Mouse (Mus musculus): ENCODE results near the gene Large1. TPM values are rescaled to one million over a fixed set of nuclear protein-coding genes. Genes with fewer than 3 reads are reported as not detected.
"Not testable (repeated sequence)": the region's sequence is repeated elsewhere in the genome, so short reads cannot be mapped to it uniquely, and the experiment has no call there.

Gene Large1
- polyA plus RNA-seq, 1 experiment from 2014 or later = 14.8 TPM

- WGBS = 87% methylated on average over 4 of the region's 4 CpGs
- H3K4me3 ChIP-seq (ENCODE audit: low read depth, low read length) = no peak overlapping the region
- no peak overlapping the region for H3K4me2 ChIP-seq (ENCODE audit: low read length)
- no peaks in the 10 kb centered on the region for H3K27me3 ChIP-seq (ENCODE audit: control insufficient read depth, insufficient read depth, low read depth, low read length)
- H3K4me1 ChIP-seq (ENCODE audit: control insufficient read depth, insufficient read depth, low read length) = no peaks in the 10 kb centered on the region
- no peaks in the 10 kb centered on the region for H3K36me3 ChIP-seq (ENCODE audit: control insufficient read depth, insufficient read depth, low read length)
- no peak overlapping the region for H3K27ac ChIP-seq (ENCODE audit: low read length)
- no peak for ATAC-seq
- no peak overlapping the region for H3K9ac ChIP-seq (ENCODE audit: low read depth, low read length)
- H3K9me3 ChIP-seq (replicated peaks; ENCODE audit: control insufficient read depth, low read length, poor library complexity, severe bottlenecking) = no peaks in the 10 kb centered on the region
Observed at GRCm38 (mm10) chr8:73281996-73282395, 71.3 kb downstream of the Large1 start.

GRCm38 (mm10) chr8:73276015-73276414, 77.3 kb downstream of the Large1 start:
- 95% methylated on average over 4 of the region's 4 CpGs for WGBS
- 0 out of 2 replicates have a peak, but pooled peaks cover 2% of the 10 kb centered on the region for H3K4me1 ChIP-seq (ENCODE audit: control insufficient read depth, insufficient read depth, low read length)
- no peak for ATAC-seq
- no peak overlapping the region for H3K4me3 ChIP-seq (ENCODE audit: low read depth, low read length)
- no peak overlapping the region for H3K27ac ChIP-seq (ENCODE audit: low read length)
- no peaks in the 10 kb centered on the region for H3K36me3 ChIP-seq (ENCODE audit: control insufficient read depth, insufficient read depth, low read length)
- no peaks in the 10 kb centered on the region for H3K27me3 ChIP-seq (ENCODE audit: control insufficient read depth, insufficient read depth, low read depth, low read length)
- no peaks in the 10 kb centered on the region for H3K9me3 ChIP-seq (replicated peaks; ENCODE audit: control insufficient read depth, low read length, poor library complexity, severe bottlenecking)
- H3K9ac ChIP-seq (ENCODE audit: low read depth, low read length) = no peak overlapping the region
- no peak overlapping the region for H3K4me2 ChIP-seq (ENCODE audit: low read length)

DNA sequence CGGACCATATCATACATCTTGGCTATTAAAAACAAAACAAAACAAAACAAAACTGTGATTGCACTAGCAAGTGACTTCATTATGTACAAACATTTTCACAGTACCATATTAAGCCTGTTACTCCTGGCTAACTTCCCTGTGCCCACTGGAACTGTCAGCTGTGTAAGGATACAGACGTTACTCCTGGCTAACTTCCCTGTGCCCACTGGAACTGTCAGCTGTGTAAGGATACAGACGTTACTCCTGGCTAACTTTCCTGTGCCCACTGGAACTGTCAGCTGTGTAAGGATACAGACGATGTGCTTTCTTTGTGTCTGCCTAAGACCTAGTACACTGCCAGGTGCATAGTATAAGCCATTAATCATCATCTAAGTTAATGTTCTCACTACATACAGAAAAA, 77.9 kb downstream of the Large1 start:
- H3K27me3 ChIP-seq (ENCODE audit: control insufficient read depth, insufficient read depth, low read depth, low read length); H3K9me3 ChIP-seq (replicated peaks; ENCODE audit: control insufficient read depth, low read length, poor library complexity, severe bottlenecking); H3K27ac ChIP-seq (ENCODE audit: low read length); H3K36me3 ChIP-seq (ENCODE audit: control insufficient read depth, insufficient read depth, low read length); H3K4me3 ChIP-seq (ENCODE audit: low read depth, low read length); H3K9ac ChIP-seq (ENCODE audit: low read depth, low read length); ATAC-seq; H3K4me2 ChIP-seq (ENCODE audit: low read length); H3K4me1 ChIP-seq (ENCODE audit: control insufficient read depth, insufficient read depth, low read length): not testable (repeated sequence)
- 76% methylated on average over 4 of the region's 4 CpGs for WGBS

DNA sequence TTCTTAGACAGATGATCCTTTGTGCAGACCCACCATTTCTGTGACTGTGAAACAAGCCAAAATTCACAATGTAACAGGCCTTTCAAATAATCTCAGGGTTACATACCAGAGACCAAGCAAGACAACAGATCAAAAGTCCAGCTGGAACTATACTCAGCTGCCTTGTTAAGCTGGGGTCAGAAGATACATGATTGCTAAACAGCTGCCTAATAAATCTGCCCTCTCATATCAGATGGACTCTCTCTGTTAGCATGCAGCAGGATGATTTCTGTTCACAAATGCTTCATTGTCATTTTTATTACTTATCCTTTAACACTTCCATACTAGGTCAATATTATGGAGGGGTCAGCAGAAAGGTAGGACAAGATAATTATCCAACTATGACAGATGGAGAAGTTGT, 80.2 kb downstream of the Large1 start:
- no peak overlapping the region for H3K4me2 ChIP-seq (ENCODE audit: low read length)
- no peaks in the 10 kb centered on the region for H3K36me3 ChIP-seq (ENCODE audit: control insufficient read depth, insufficient read depth, low read length)
- no peaks in the 10 kb centered on the region for H3K9me3 ChIP-seq (replicated peaks; ENCODE audit: control insufficient read depth, low read length, poor library complexity, severe bottlenecking)
- no peak for ATAC-seq
- H3K27me3 ChIP-seq (ENCODE audit: control insufficient read depth, insufficient read depth, low read depth, low read length) = no peaks in the 10 kb centered on the region
- 0 out of 2 replicates have a peak, but pooled peaks cover 2% of the 10 kb centered on the region for H3K4me1 ChIP-seq (ENCODE audit: control insufficient read depth, insufficient read depth, low read length)
- H3K4me3 ChIP-seq (ENCODE audit: low read depth, low read length) = no peak overlapping the region
- H3K27ac ChIP-seq (ENCODE audit: low read length) = no peak overlapping the region
- H3K9ac ChIP-seq (ENCODE audit: low read depth, low read length) = no peak overlapping the region

- H3K4me2 ChIP-seq (ENCODE audit: low read length) = no peak overlapping the region
- H3K36me3 ChIP-seq (ENCODE audit: control insufficient read depth, insufficient read depth, low read length) = no peaks in the 10 kb centered on the region
- H3K27me3 ChIP-seq (ENCODE audit: control insufficient read depth, insufficient read depth, low read depth, low read length) = no peaks in the 10 kb centered on the region
- no peak overlapping the region for H3K27ac ChIP-seq (ENCODE audit: low read length)
- ATAC-seq = no peak
- H3K9me3 ChIP-seq (replicated peaks; ENCODE audit: control insufficient read depth, low read length, poor library complexity, severe bottlenecking) = no peaks in the 10 kb centered on the region
- 0 out of 2 replicates have a peak, but pooled peaks cover 2% of the 10 kb centered on the region for H3K4me1 ChIP-seq (ENCODE audit: control insufficient read depth, insufficient read depth, low read length)
- H3K4me3 ChIP-seq (ENCODE audit: low read depth, low read length) = no peak overlapping the region
- no peak overlapping the region for H3K9ac ChIP-seq (ENCODE audit: low read depth, low read length)
Observed at GRCm38 (mm10) chr8:73270991-73271390, 82.3 kb downstream of the Large1 start.

DNA sequence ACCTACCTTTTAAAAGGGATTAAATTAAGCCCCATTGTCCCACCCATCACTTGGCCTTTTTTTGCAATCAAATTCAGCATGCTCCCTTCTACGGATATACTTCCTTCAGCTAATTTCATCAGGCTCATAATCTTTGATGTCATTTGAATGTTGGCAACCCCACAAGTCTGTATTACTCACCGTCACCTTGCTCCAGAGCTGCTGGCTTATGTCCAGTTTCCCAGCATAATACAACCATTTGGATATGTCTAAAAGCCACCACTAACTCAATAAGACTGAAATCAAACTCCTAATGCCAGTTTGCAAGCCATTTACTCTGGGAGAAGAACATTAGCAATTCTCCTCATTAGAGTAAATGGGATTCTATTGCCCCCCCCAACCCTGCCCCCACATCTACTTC, 95.4 kb downstream of the Large1 start:
- Histone ChIP-seq H3K4me1 (ENCODE audit: control insufficient read depth, insufficient read depth, low read length) (no peaks in the 10 kb centered on the region), H3K27me3 (ENCODE audit: control insufficient read depth, insufficient read depth, low read depth, low read length) (no peaks in the 10 kb centered on the region), H3K4me3 (ENCODE audit: low read depth, low read length) (no peak overlapping the region), H3K9me3 (replicated peaks; ENCODE audit: control insufficient read depth, low read length, poor library complexity, severe bottlenecking) (no peaks in the 10 kb centered on the region; the same call in none of the 2 replicates), H3K9ac (ENCODE audit: low read depth, low read length) (no peak overlapping the region), H3K36me3 (ENCODE audit: control insufficient read depth, insufficient read depth, low read length) (peaks cover 3% of the 10 kb centered on the region; the same call in 1 of the 2 replicates), H3K4me2 (ENCODE audit: low read length) (no peak overlapping the region), H3K27ac (ENCODE audit: low read length) (no peak overlapping the region)
- ATAC-seq = no peak
- WGBS = 82% methylated on average over 2 of the region's 2 CpGs

DNA sequence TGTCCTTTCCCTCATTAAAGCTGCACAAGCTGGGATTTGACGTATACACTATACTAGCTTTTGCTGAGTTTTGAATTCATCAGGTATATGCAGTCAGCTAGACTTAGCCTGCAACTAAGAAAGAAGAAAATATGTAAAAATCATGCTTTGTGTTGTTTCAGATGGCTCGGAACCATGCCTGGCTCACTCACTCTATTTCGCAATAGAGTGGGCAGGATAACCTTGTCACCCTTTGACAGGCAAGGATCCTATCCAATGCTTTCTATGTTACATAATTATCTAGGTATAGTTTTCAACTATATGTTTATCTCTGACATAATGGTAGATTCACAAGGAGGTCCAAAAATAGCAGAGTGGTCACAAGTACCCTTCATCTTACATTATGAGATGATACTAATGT, 109.2 kb downstream of the Large1 start:
- 96% methylated on average over 3 of the region's 3 CpGs for WGBS
- H3K27me3 ChIP-seq (ENCODE audit: control insufficient read depth, insufficient read depth, low read depth, low read length) = no peaks in the 10 kb centered on the region
- no peak overlapping the region for H3K4me3 ChIP-seq (ENCODE audit: low read depth, low read length)
- no peaks in the 10 kb centered on the region for H3K36me3 ChIP-seq (ENCODE audit: control insufficient read depth, insufficient read depth, low read length)
- no peak overlapping the region for H3K4me2 ChIP-seq (ENCODE audit: low read length)
- 0 out of 2 replicates have a peak, but pooled peaks cover 5% of the 10 kb centered on the region for H3K9me3 ChIP-seq (replicated peaks; ENCODE audit: control insufficient read depth, low read length, poor library complexity, severe bottlenecking)
- no peak overlapping the region for H3K27ac ChIP-seq (ENCODE audit: low read length)
- H3K4me1 ChIP-seq (ENCODE audit: control insufficient read depth, insufficient read depth, low read length) = no peaks in the 10 kb centered on the region
- no peak for ATAC-seq
- H3K9ac ChIP-seq (ENCODE audit: low read depth, low read length) = no peak overlapping the region

- no peak overlapping the region for H3K27ac ChIP-seq (ENCODE audit: low read length)
- no peak for ATAC-seq
- H3K4me1 ChIP-seq (ENCODE audit: control insufficient read depth, insufficient read depth, low read length) = no peaks in the 10 kb centered on the region
- no peak overlapping the region for H3K4me2 ChIP-seq (ENCODE audit: low read length)
- H3K36me3 ChIP-seq (ENCODE audit: control insufficient read depth, insufficient read depth, low read length) = no peaks in the 10 kb centered on the region
- 95% methylated on average over 1 of the region's 1 CpGs for WGBS
- no peak overlapping the region for H3K4me3 ChIP-seq (ENCODE audit: low read depth, low read length)
- 0 out of 2 replicates have a peak, but pooled peaks cover 5% of the 10 kb centered on the region for H3K9me3 ChIP-seq (replicated peaks; ENCODE audit: control insufficient read depth, low read length, poor library complexity, severe bottlenecking)
- no peaks in the 10 kb centered on the region for H3K27me3 ChIP-seq (ENCODE audit: control insufficient read depth, insufficient read depth, low read depth, low read length)
- no peak overlapping the region for H3K9ac ChIP-seq (ENCODE audit: low read depth, low read length)
Observed at GRCm38 (mm10) chr8:73242066-73242465, 111.3 kb downstream of the Large1 start.

DNA sequence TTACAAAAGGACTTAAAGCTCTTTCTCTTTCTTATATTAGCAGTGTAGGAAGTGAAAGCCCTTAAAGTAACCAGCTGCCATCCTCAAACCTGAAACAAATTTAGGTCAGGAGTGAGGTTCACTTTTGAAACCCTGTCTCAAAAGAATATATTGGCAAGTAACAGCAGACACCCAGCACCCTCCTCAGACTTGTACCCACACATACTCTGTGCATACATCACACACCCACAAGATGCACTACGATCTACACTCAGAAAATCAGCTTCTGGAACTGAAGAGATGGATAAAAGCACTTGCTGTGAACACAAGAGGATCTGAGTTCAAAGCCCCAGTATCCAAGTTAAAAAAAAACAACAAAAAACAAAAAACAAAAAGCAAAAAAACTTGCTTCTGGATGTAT, 119.1 kb downstream of the Large1 start:
- H3K27me3 ChIP-seq (ENCODE audit: control insufficient read depth, insufficient read depth, low read depth, low read length) = no peaks in the 10 kb centered on the region
- no peaks in the 10 kb centered on the region for H3K9me3 ChIP-seq (replicated peaks; ENCODE audit: control insufficient read depth, low read length, poor library complexity, severe bottlenecking)
- H3K36me3 ChIP-seq (ENCODE audit: control insufficient read depth, insufficient read depth, low read length) = no peaks in the 10 kb centered on the region
- no peak overlapping the region for H3K4me2 ChIP-seq (ENCODE audit: low read length)
- H3K4me3 ChIP-seq (ENCODE audit: low read depth, low read length) = no peak overlapping the region
- H3K4me1 ChIP-seq (ENCODE audit: control insufficient read depth, insufficient read depth, low read length) = no peaks in the 10 kb centered on the region
- ATAC-seq = no peak
- H3K27ac ChIP-seq (ENCODE audit: low read length) = no peak overlapping the region
- WGBS = 87% methylated on average over 1 of the region's 1 CpGs
- no peak overlapping the region for H3K9ac ChIP-seq (ENCODE audit: low read depth, low read length)
